ENCODE assay signal across 8 mouse cellular contexts in genomic region chr10:91181461-91182288, GRCm38 (mm10). TPM values are rescaled to one million over a fixed set of nuclear protein-coding genes. Genes with fewer than 3 reads are reported as not detected.
DNase-seq lines count a peak whose midpoint lies in the region; ATAC-seq and TF ChIP-seq lines count a peak whose summit lies in the region.

No protein-coding gene starts in this region.

- H3K9me3 ChIP-seq in erythroblast, embryonic 14.5 days (ENCODE audit: control insufficient read depth, low read length): no peaks in the 10 kb centered on the region
- no peaks in the 10 kb centered on the region for H3K9me3 ChIP-seq in heart, embryonic 12.5 days (replicated peaks)
- no peaks in the 10 kb centered on the region for H3K9me3 ChIP-seq in kidney, postnatal 0 days (replicated peaks; ENCODE audit: low read length)
- H3K9me3 ChIP-seq in liver, embryonic 11.5 days (ENCODE audit: control insufficient read depth, low read length): no peaks in the 10 kb centered on the region
- no peaks in the 10 kb centered on the region for H3K9me3 ChIP-seq in stomach, embryonic 14.5 days (ENCODE audit: control insufficient read depth, low read depth, low read length)

- peaks cover 58% of the 10 kb centered on the region for H3K4me1 ChIP-seq in erythroblast, embryonic 14.5 days (ENCODE audit: control insufficient read depth)
- peaks cover 29% of the 10 kb centered on the region for H3K4me1 ChIP-seq in heart, embryonic 12.5 days (replicated peaks)
- peaks cover 5% of the 10 kb centered on the region; the same call in 1 of the 2 replicates for H3K4me1 ChIP-seq in kidney, postnatal 0 days (replicated peaks; ENCODE audit: insufficient read depth, low read length)
- H3K4me1 ChIP-seq in liver, embryonic 11.5 days (replicated peaks; ENCODE audit: control insufficient read depth, insufficient read depth, low read length): peaks cover 7% of the 10 kb centered on the region
- peaks cover 19% of the 10 kb centered on the region; the same call in 1 of the 2 replicates for H3K4me1 ChIP-seq in stomach, embryonic 14.5 days (ENCODE audit: control insufficient read depth, insufficient read depth, low read length)

- WGBS in heart, embryonic 12.5 days: under 1% methylated on average over 69 of the region's 69 CpGs
- WGBS in kidney, postnatal 0 days: under 1% methylated on average over 69 of the region's 69 CpGs
- WGBS in liver, embryonic 11.5 days: under 1% methylated on average over 69 of the region's 69 CpGs
- under 1% methylated on average over 69 of the region's 69 CpGs for WGBS in stomach, embryonic 14.5 days

- H3K79me3 ChIP-seq in C2C12 (ENCODE audit: low read depth): peaks cover 8% of the 10 kb centered on the region

- H3K27me3 ChIP-seq in C2C12 (ENCODE audit: control insufficient read depth, insufficient read depth, insufficient read length): no peaks in the 10 kb centered on the region
- H3K27me3 ChIP-seq in erythroblast, embryonic 14.5 days (ENCODE audit: control insufficient read depth): peaks cover under 1% of the 10 kb centered on the region
- H3K27me3 ChIP-seq in heart, embryonic 12.5 days (replicated peaks): no peaks in the 10 kb centered on the region
- no peaks in the 10 kb centered on the region for H3K27me3 ChIP-seq in kidney, postnatal 0 days (ENCODE audit: insufficient read depth, low read length)
- no peaks in the 10 kb centered on the region for H3K27me3 ChIP-seq in liver, embryonic 11.5 days (replicated peaks; ENCODE audit: control insufficient read depth, insufficient read depth, low read length)
- no peaks in the 10 kb centered on the region for H3K27me3 ChIP-seq in stomach, embryonic 14.5 days (ENCODE audit: control insufficient read depth, insufficient read depth, low read length)

- no peaks in the 10 kb centered on the region for H3K36me3 ChIP-seq in C2C12 (ENCODE audit: control insufficient read depth, insufficient read depth)
- peaks cover 6% of the 10 kb centered on the region for H3K36me3 ChIP-seq in erythroblast, embryonic 14.5 days (ENCODE audit: control insufficient read depth)
- H3K36me3 ChIP-seq in heart, embryonic 12.5 days: no peaks in the 10 kb centered on the region
- H3K36me3 ChIP-seq in kidney, postnatal 0 days (ENCODE audit: insufficient read depth, low read length): no peaks in the 10 kb centered on the region
- H3K36me3 ChIP-seq in liver, embryonic 11.5 days (ENCODE audit: control insufficient read depth, insufficient read depth, low read length): no peaks in the 10 kb centered on the region
- H3K36me3 ChIP-seq in stomach, embryonic 14.5 days (ENCODE audit: control insufficient read depth, insufficient read depth, low read length): no peaks in the 10 kb centered on the region

- peak overlapping the region; percentile 43 for H3K4me3 ChIP-seq in C2C12 (ENCODE audit: insufficient read depth, poor library complexity, severe bottlenecking)
- H3K4me3 ChIP-seq in erythroblast, embryonic 14.5 days (replicated peaks): peak overlapping the region; percentile 88
- H3K4me3 ChIP-seq in heart, embryonic 12.5 days: peak overlapping the region; percentile 59
- H3K4me3 ChIP-seq in kidney, postnatal 0 days (replicated peaks; ENCODE audit: low read depth, low read length): peak overlapping the region; percentile 44
- peak overlapping the region; percentile 60 for H3K4me3 ChIP-seq in liver, embryonic 11.5 days (ENCODE audit: low read depth, low read length)
- peak overlapping the region; percentile 27 for H3K4me3 ChIP-seq in stomach, embryonic 14.5 days (ENCODE audit: low read depth, low read length)

- peak overlapping the region; percentile 99 for H3K27ac ChIP-seq in heart, embryonic 12.5 days (ENCODE audit: poor library complexity, severe bottlenecking)
- H3K27ac ChIP-seq in kidney, postnatal 0 days: peak overlapping the region; percentile 96
- H3K27ac ChIP-seq in liver, embryonic 11.5 days (ENCODE audit: low read depth, low read length): peak overlapping the region; percentile 99
- peak overlapping the region; percentile 95 for H3K27ac ChIP-seq in stomach, embryonic 14.5 days (ENCODE audit: low read length)

- peak; percentile 98 for DNase-seq in brain, embryonic 14.5 days (ENCODE audit: low read depth)
- peak; percentile 97 for DNase-seq in kidney, postnatal 0 days (ENCODE audit: low spot score)
- peak; percentile 99 for DNase-seq in liver, embryonic 11.5 days (ENCODE audit: low spot score)
- DNase-seq in naive thymus-derived CD4-positive, alpha-beta T cell, adult 2 months (ENCODE audit: low read depth): peak; percentile 99

- peak overlapping the region; percentile 56 for H3ac ChIP-seq in C2C12 (ENCODE audit: control insufficient read depth, insufficient read length, low read depth)

- ATAC-seq in heart, embryonic 12.5 days (ENCODE audit: insufficient number of reproducible peaks, low FRiP score): peak; percentile 93
- ATAC-seq in kidney, postnatal 0 days (replicated peaks; ENCODE audit: low FRiP score, low read depth): peak; percentile 92
- peak; percentile 89 for ATAC-seq in liver, embryonic 11.5 days (replicated peaks; ENCODE audit: low FRiP score)
- ATAC-seq in stomach, embryonic 14.5 days (ENCODE audit: insufficient number of reproducible peaks, insufficient read depth, low FRiP score, low read depth): peak; percentile 89

- peaks cover 38% of the 10 kb centered on the region for H3K79me2 ChIP-seq in C2C12 (ENCODE audit: control insufficient read depth, insufficient read depth)

- peak; percentile 65; the same call in 1 of the 2 replicates for TF ChIP-seq POLR2A in brain, embryonic 14.5 days (IDR thresholded peaks at IDR 0.05; ENCODE audit: borderline replicate concordance, extremely low read depth, insufficient read depth, insufficient read length, poor library complexity, severe bottlenecking)

- TF ChIP-seq CTCF in C2C12 (IDR thresholded peaks at IDR 0.05; ENCODE audit: control insufficient read depth, insufficient read depth, insufficient read length): no peak
- TF ChIP-seq CTCF in brain, embryonic 14.5 days (IDR thresholded peaks at IDR 0.05; ENCODE audit: borderline replicate concordance, extremely low read depth, insufficient read depth, insufficient read length): no peak
- no peak for TF ChIP-seq CTCF in kidney, postnatal 0 days (IDR thresholded peaks at IDR 0.05; ENCODE audit: low read depth)

- H3K9ac ChIP-seq in heart, embryonic 12.5 days: peak overlapping the region; percentile 74
- peak overlapping the region; percentile 56 for H3K9ac ChIP-seq in kidney, postnatal 0 days (ENCODE audit: low read depth, low read length)
- peak overlapping the region; percentile 87 for H3K9ac ChIP-seq in liver, embryonic 11.5 days (ENCODE audit: low read depth, low read length)
- peak overlapping the region; percentile 57 for H3K9ac ChIP-seq in stomach, embryonic 14.5 days (replicated peaks; ENCODE audit: low read depth, low read length)

- peak overlapping the region; percentile 64 for H3K4me2 ChIP-seq in heart, embryonic 12.5 days
- peak overlapping the region; percentile 49 for H3K4me2 ChIP-seq in kidney, postnatal 0 days (ENCODE audit: low read length)
- peak overlapping the region; percentile 83 for H3K4me2 ChIP-seq in liver, embryonic 11.5 days
- peak overlapping the region; percentile 54 for H3K4me2 ChIP-seq in stomach, embryonic 14.5 days (replicated peaks; ENCODE audit: low read depth, low read length)

TF ChIP-seq in C2C12, 6 proteins besides CTCF, POLR2A, EP300 and RAD21:
- TF ChIP-seq FOSL1 (IDR thresholded peaks at IDR 0.05; ENCODE audit: insufficient read depth, low read length, poor library complexity, severe bottlenecking): no peak
- TF ChIP-seq USF1 (IDR thresholded peaks at IDR 0.05; ENCODE audit: low read depth): no peak
- no peak for TF ChIP-seq MYOG (IDR thresholded peaks at IDR 0.05; ENCODE audit: control insufficient read depth, extremely low read depth, insufficient read length)
- TF ChIP-seq CEBPB (IDR thresholded peaks at IDR 0.05; ENCODE audit: low read depth): no peak
- TF ChIP-seq MYOD1 (IDR thresholded peaks at IDR 0.05; ENCODE audit: control insufficient read depth, insufficient read length, low read depth): no peak
- no peak for TF ChIP-seq MAX (IDR thresholded peaks at IDR 0.05)
TF ChIP-seq in C2C12: peak in this region for 0.

RNA-seq across cellular contexts. Expression of gene Tmpo, which starts 0.6 kb away (rescaled TPM):
- 113 TPM for polyA plus RNA-seq in C2C12 (2012; fragmentation: generic; extraction: Trizol)
- polyA plus RNA-seq in brain, embryonic 14.5 days (2012; rRNA removed): 177 and 225 TPM in 2 replicates
- polyA plus RNA-seq in erythroblast, embryonic 14.5 days (2012): 25.2 and 37.9 TPM in 2 replicates
- 203 and 212 TPM in 2 replicates for polyA plus RNA-seq in heart, embryonic 12.5 days (2016; fragmentation: Nextera tagmentation; extraction: Ambion mirVana)
- polyA plus RNA-seq in kidney, postnatal 0 days (2015; fragmentation: Nextera tagmentation; extraction: Ambion mirVana): 156 and 160 TPM in 2 replicates
- 207 and 219 TPM in 2 replicates for polyA plus RNA-seq in liver, embryonic 11.5 days (2014; fragmentation: Nextera tagmentation; extraction: Ambion mirVana)
- 236 and 261 TPM in 2 replicates for polyA plus RNA-seq in stomach, embryonic 14.5 days (2014; fragmentation: Nextera tagmentation; extraction: Ambion mirVana)

RNA-seq across cellular contexts. Expression of gene Slc25a3, which starts 57.8 kb away (rescaled TPM):
- polyA plus RNA-seq in C2C12 (2012; fragmentation: generic; extraction: Trizol): 722 TPM
- 348 and 411 TPM in 2 replicates for polyA plus RNA-seq in brain, embryonic 14.5 days (2012; rRNA removed)
- polyA plus RNA-seq in erythroblast, embryonic 14.5 days (2012): 18.7 and 21.2 TPM in 2 replicates
- polyA plus RNA-seq in heart, embryonic 12.5 days (2016; fragmentation: Nextera tagmentation; extraction: Ambion mirVana): 782 and 785 TPM in 2 replicates
- polyA plus RNA-seq in kidney, postnatal 0 days (2015; fragmentation: Nextera tagmentation; extraction: Ambion mirVana): 894 and 974 TPM in 2 replicates
- polyA plus RNA-seq in liver, embryonic 11.5 days (2014; fragmentation: Nextera tagmentation; extraction: Ambion mirVana): 481 and 504 TPM in 2 replicates
- 501 and 502 TPM in 2 replicates for polyA plus RNA-seq in stomach, embryonic 14.5 days (2014; fragmentation: Nextera tagmentation; extraction: Ambion mirVana)

Comparison
In these comparisons a context has a peak if more than half of its experiments do, and no peak if none do; other contexts are left out.
1. Peak in every context shown above with its lines: DNase-seq, ATAC-seq, H3K4me3 ChIP-seq and H3K27ac ChIP-seq.
2. H3K4me3 ChIP-seq: peak in every context shown above with its lines; median percentile 88 in erythroblast, embryonic 14.5 days; 60 in liver, embryonic 11.5 days; 59 in heart, embryonic 12.5 days; 44 in kidney, postnatal 0 days; 43 in C2C12; 27 in stomach, embryonic 14.5 days.
3. RNA of gene Slc25a3, which starts 57.8 kb away (polyA plus RNA-seq): 894 to 974 TPM in kidney, postnatal 0 days, 782 to 785 TPM in heart, embryonic 12.5 days, 722 TPM in C2C12 (single experiment), 481 to 504 TPM in liver, embryonic 11.5 days, 501 to 502 TPM in stomach, embryonic 14.5 days and 348 to 411 TPM in brain, embryonic 14.5 days; 18.7 to 21.2 TPM in erythroblast, embryonic 14.5 days; every median in the first group is over 10 times any median in the second.